Mouse (Mus musculus): ENCODE results near the gene Bicd2. TPM values are rescaled to one million over a fixed set of nuclear protein-coding genes. Genes with fewer than 3 reads are reported as not detected.

Bicd2 gene
- polyA plus RNA-seq, 1 experiment from 2014 or later, result 33.1 TPM

DNA sequence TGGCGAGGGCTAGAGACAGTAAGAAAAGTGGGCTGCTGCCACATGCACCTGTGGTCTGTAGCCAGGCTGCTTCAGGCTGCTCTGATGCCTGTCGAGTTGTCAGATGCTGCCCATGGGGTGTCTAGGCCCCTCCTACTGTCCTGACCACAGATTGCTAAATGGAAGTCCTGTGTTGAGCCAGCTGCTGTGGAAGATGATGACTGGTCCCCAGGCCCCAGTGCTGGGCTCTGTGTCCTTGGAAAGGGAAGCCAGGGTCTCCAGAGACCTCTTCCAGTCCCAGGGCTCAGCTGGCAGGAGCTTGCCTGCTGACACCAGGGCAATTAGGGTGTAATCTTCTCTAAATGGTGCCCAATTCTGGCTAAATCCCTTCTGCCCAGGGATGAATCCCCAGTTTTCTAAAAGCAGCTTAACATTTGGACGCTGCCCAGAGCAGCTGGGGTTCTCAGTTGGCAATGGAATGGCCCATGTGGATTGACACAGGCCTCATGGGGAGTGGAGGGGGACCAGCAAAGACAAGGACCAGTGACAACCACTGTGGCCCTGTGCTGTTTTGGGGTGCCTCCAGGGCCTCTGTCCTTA, 11.3 kb downstream of the Bicd2 start:
- Histone ChIP-seq H3K27ac (no peak overlapping the region), H3K9me3 (no peaks in the 10 kb centered on the region), H3K36me3 (peaks cover 12% of the 10 kb centered on the region; the same call in 1 of the 2 replicates), H3K4me1 (peaks cover 16% of the 10 kb centered on the region), H3K27me3 (no peaks in the 10 kb centered on the region), H3K9ac (no peak overlapping the region), H3K4me2 (no peak overlapping the region), H3K4me3 (no peak overlapping the region)
- WGBS, result 51% methylated on average over 3 of the region's 3 CpGs
- ATAC-seq (ENCODE audit: insufficient number of reproducible peaks, insufficient read depth, low FRiP score, low TSS enrichment, low read depth), result no peak

- no peak overlapping the region for H3K9ac ChIP-seq
- H3K4me2 ChIP-seq, result no peak overlapping the region
- H3K4me1 ChIP-seq, result peaks cover 16% of the 10 kb centered on the region
- ATAC-seq (ENCODE audit: insufficient number of reproducible peaks, insufficient read depth, low FRiP score, low TSS enrichment, low read depth), result no peak
- H3K36me3 ChIP-seq, result peaks cover 16% of the 10 kb centered on the region; the same call in 1 of the 2 replicates
- H3K9me3 ChIP-seq, result no peaks in the 10 kb centered on the region
- H3K27me3 ChIP-seq, result no peaks in the 10 kb centered on the region
- H3K4me3 ChIP-seq, result no peak overlapping the region
- H3K27ac ChIP-seq, result no peak overlapping the region
These were observed 12.0 kb downstream of the Bicd2 start for GRCm38 (mm10) chr13:49353422-49353821.

- Histone ChIP-seq H3K4me2 (no peak overlapping the region), H3K4me1 (peaks cover 16% of the 10 kb centered on the region), H3K36me3 (peaks cover 16% of the 10 kb centered on the region; the same call in 1 of the 2 replicates), H3K27me3 (no peaks in the 10 kb centered on the region), H3K4me3 (no peak overlapping the region), H3K27ac (no peak overlapping the region), H3K9ac (no peak overlapping the region), H3K9me3 (no peaks in the 10 kb centered on the region)
- no peak for ATAC-seq (ENCODE audit: insufficient number of reproducible peaks, insufficient read depth, low FRiP score, low TSS enrichment, low read depth)
- WGBS, result 80% methylated on average over 5 of the region's 5 CpGs
These were observed 12.7 kb downstream of the Bicd2 start for GRCm38 (mm10) chr13:49353991-49354507.

DNA sequence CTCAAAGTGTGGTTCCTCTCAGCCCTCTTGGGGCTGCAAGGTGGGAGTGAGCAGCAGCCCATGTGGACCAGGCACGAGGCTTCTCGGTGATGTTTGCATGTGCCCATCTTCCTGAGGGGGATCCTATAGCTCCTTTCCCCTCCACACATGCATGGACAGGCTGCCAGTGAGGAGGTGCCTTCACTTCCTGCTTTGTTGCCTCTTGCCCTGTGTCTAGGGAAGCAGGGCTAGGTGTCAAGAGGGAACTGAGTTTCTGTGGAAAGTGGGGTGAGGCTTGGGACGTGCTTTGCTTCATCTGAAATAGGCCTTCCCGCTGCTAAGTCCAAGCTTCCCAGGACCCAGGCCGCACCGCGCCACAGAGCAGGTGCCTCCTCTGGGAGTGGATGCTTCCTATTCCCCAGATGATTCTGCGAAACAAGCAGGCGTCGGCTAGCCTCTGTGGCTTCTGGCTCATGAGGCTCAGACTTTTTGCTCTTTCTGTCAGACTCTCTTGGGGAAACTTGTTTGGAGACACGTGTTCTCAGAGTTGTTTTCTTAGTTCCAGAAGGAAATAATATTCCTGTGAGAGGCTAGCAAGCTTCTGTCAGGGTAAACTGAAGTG, 14.2 kb downstream of the Bicd2 start:
- Histone ChIP-seq H3K4me1 (peaks cover 16% of the 10 kb centered on the region), H3K36me3 (peaks cover 16% of the 10 kb centered on the region; the same call in 1 of the 2 replicates), H3K9ac (no peak overlapping the region), H3K4me3 (no peak overlapping the region), H3K9me3 (no peaks in the 10 kb centered on the region), H3K4me2 (no peak overlapping the region), H3K27me3 (no peaks in the 10 kb centered on the region), H3K27ac (no peak overlapping the region)
- ATAC-seq (ENCODE audit: insufficient number of reproducible peaks, insufficient read depth, low FRiP score, low TSS enrichment, low read depth), result no peak
- WGBS, result 84% methylated on average over 11 of the region's 11 CpGs

- no peak overlapping the region for H3K4me2 ChIP-seq
- WGBS, result 85% methylated on average over 7 of the region's 7 CpGs
- no peak overlapping the region for H3K4me3 ChIP-seq
- H3K9ac ChIP-seq, result no peak overlapping the region
- ATAC-seq (ENCODE audit: insufficient number of reproducible peaks, insufficient read depth, low FRiP score, low TSS enrichment, low read depth), result no peak
- peaks cover 16% of the 10 kb centered on the region; the same call in 1 of the 2 replicates for H3K36me3 ChIP-seq
- no peaks in the 10 kb centered on the region for H3K9me3 ChIP-seq
- no peak overlapping the region for H3K27ac ChIP-seq
- H3K4me1 ChIP-seq, result peaks cover 16% of the 10 kb centered on the region
- no peaks in the 10 kb centered on the region for H3K27me3 ChIP-seq
These were observed 14.7 kb downstream of the Bicd2 start for GRCm38 (mm10) chr13:49356090-49356489.

DNA sequence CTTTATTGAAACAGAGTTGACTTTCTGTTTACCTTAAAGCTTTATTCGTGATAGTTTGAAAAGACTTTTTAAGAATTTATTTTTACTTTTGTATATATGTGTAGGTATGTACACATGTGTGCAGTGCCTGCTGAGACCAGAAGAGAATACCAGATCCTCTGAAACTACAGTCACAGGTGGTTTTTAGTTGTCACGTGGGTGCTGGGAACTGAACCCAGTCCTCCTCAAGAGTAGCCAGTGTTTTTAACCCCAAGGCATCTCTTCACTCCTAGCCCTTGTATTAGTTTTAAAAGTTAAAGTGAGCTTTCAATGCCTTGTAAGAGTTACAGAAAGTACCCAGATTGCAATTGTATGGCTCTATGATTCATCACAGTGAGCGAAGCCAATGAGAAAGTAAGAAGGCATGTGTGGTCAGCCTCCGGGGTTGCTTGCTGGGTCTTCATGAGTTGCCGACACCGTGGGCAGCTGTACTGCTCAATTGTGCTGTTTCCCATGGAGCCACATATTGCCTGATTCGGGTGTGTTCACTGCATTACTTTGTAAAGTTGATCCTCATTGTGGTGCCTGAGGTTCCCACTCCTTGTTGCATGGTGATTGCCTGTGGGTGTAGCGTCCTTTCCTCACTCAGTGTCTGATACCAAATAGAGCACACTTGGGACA, 16.1 kb downstream of the Bicd2 start:
- ATAC-seq (ENCODE audit: insufficient number of reproducible peaks, insufficient read depth, low FRiP score, low TSS enrichment, low read depth), result no peak
- H3K4me1 ChIP-seq, result peaks cover 19% of the 10 kb centered on the region
- no peaks in the 10 kb centered on the region for H3K27me3 ChIP-seq
- WGBS, result 94% methylated on average over 8 of the region's 8 CpGs
- no peak overlapping the region for H3K4me3 ChIP-seq
- H3K9me3 ChIP-seq, result no peaks in the 10 kb centered on the region
- H3K4me2 ChIP-seq, result no peak overlapping the region
- no peak overlapping the region for H3K27ac ChIP-seq
- H3K9ac ChIP-seq, result no peak overlapping the region
- peaks cover 16% of the 10 kb centered on the region; the same call in 1 of the 2 replicates for H3K36me3 ChIP-seq

DNA sequence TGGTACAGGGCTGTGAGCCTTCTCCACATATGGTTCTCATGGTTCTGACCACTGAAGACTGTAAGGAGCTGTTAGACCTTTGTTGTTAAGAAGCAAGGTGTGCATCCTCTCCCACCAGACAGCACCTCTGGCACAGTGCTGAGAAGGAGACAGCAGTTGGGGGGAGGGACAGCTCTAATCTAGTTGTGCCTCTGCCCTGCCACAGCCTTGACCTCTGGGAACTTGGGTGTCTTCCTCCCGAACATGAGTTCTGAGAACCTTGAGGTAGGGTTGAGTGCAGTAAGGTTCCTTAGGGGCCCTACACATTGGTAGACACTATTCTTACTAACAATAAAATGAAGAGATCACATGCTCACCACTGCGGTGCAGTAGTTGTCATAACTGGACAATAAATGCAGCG, 16.8 kb downstream of the Bicd2 start:
- no peak for ATAC-seq (ENCODE audit: insufficient number of reproducible peaks, insufficient read depth, low FRiP score, low TSS enrichment, low read depth)
- Histone ChIP-seq H3K36me3 (peaks cover 16% of the 10 kb centered on the region; the same call in 1 of the 2 replicates), H3K4me2 (no peak overlapping the region), H3K4me1 (peaks cover 16% of the 10 kb centered on the region), H3K9me3 (no peaks in the 10 kb centered on the region), H3K9ac (no peak overlapping the region), H3K27ac (no peak overlapping the region), H3K4me3 (no peak overlapping the region), H3K27me3 (no peaks in the 10 kb centered on the region)
- WGBS, result 95% methylated on average over 3 of the region's 3 CpGs

DNA sequence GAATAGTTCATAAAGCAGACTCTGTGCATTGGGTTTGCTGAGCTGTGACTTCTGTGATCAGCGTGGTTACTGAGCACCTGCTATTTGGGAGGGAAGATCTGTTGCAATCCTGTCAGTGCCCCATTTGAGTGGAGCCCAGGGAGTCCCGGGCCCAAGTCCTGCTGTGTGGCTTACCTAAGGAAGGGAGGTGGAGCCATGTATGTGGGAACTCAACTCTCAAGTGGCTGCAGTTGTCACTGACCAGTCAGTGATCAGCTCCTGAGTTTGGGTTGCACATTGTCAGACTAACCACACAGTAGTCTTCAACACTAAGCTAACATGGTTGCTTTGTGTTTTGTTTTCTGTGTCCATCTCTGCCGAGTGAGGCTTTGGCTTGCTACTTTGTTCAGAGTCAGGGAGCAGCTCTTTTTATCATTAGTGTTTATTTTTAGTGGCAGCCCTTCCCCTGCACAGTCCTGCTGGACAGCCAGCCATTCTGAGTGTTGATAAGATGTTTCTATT, 19.6 kb downstream of the Bicd2 start:
- Histone ChIP-seq H3K27ac (no peak overlapping the region), H3K36me3 (peaks cover 15% of the 10 kb centered on the region; the same call in 1 of the 2 replicates), H3K4me3 (no peak overlapping the region), H3K9ac (no peak overlapping the region), H3K4me2 (no peak overlapping the region), H3K9me3 (no peaks in the 10 kb centered on the region), H3K4me1 (peaks cover 12% of the 10 kb centered on the region), H3K27me3 (no peaks in the 10 kb centered on the region)
- no peak for ATAC-seq (ENCODE audit: insufficient number of reproducible peaks, insufficient read depth, low FRiP score, low TSS enrichment, low read depth)
- WGBS, result 47% methylated on average over 3 of the region's 3 CpGs

- Histone ChIP-seq H3K4me1 (peaks cover 12% of the 10 kb centered on the region), H3K27me3 (no peaks in the 10 kb centered on the region), H3K9me3 (no peaks in the 10 kb centered on the region), H3K36me3 (0 out of 2 replicates have a peak, but pooled peaks cover 4% of the 10 kb centered on the region), H3K4me2 (no peak overlapping the region), H3K27ac (no peak overlapping the region), H3K4me3 (no peak overlapping the region), H3K9ac (no peak overlapping the region)
- no peak for ATAC-seq (ENCODE audit: insufficient number of reproducible peaks, insufficient read depth, low FRiP score, low TSS enrichment, low read depth)
- WGBS, result 70% methylated on average over 7 of the region's 7 CpGs
These were observed 21.0 kb downstream of the Bicd2 start for GRCm38 (mm10) chr13:49362364-49362763.

- no peak overlapping the region for H3K4me3 ChIP-seq
- H3K9me3 ChIP-seq, result no peaks in the 10 kb centered on the region
- 88% methylated on average over 2 of the region's 2 CpGs for WGBS
- H3K4me1 ChIP-seq, result peaks cover 16% of the 10 kb centered on the region
- H3K9ac ChIP-seq, result no peak overlapping the region
- H3K27ac ChIP-seq, result no peak overlapping the region
- no peak overlapping the region for H3K4me2 ChIP-seq
- 0 out of 2 replicates have a peak, but pooled peaks cover 4% of the 10 kb centered on the region for H3K36me3 ChIP-seq
- ATAC-seq (ENCODE audit: insufficient number of reproducible peaks, insufficient read depth, low FRiP score, low TSS enrichment, low read depth), result no peak
- no peaks in the 10 kb centered on the region for H3K27me3 ChIP-seq
These were observed 21.4 kb downstream of the Bicd2 start for GRCm38 (mm10) chr13:49362804-49363203.

- Histone ChIP-seq H3K4me3 (no peak overlapping the region), H3K36me3 (peaks cover 7% of the 10 kb centered on the region), H3K27me3 (no peaks in the 10 kb centered on the region), H3K27ac (no peak overlapping the region), H3K9me3 (no peaks in the 10 kb centered on the region), H3K4me1 (peaks cover 21% of the 10 kb centered on the region), H3K9ac (no peak overlapping the region), H3K4me2 (no peak overlapping the region)
- ATAC-seq (ENCODE audit: insufficient number of reproducible peaks, insufficient read depth, low FRiP score, low TSS enrichment, low read depth), result no peak
- 88% methylated on average over 2 of the region's 2 CpGs for WGBS
These were observed 23.3 kb downstream of the Bicd2 start for GRCm38 (mm10) chr13:49364716-49365115.

All from embryonic facial prominence, embryonic 13.5 days (tissue).